Mouse (Mus musculus) left cerebral cortex, postnatal 10 days (tissue): ENCODE data around the gene Sez6. TPM values are rescaled to one million over a fixed set of nuclear protein-coding genes. Genes with fewer than 3 reads are reported as not detected.

Source experiments
- DNase-seq, 2 experiments: peaks; one replicate each; pipeline ENCODE4 v3.0.0; 2021 to 2022; ENCODE audit warnings: low spot score in 2 of 2, mixed read lengths in 1 of 2; ENCODE audit errors: extremely low spot score in 1 of 2
- intact Hi-C: fragments of 180-260 bp; cut with DNase I; formaldehyde crosslinking; loops from one replicate; pipeline ENCODE4 v1.15.1; 2025
- total RNA-seq, 2 experiments: library from RNA; stranded (reverse); gene quantifications; 2 replicates each; pipeline ENCODE4 v1.2.3; 2021

Sez6 gene
- total RNA-seq, 2 experiments from 2014 or later = 226 to 231 TPM

GRCm38 (mm10) chr11:77901775-77902355 lies 28.7 kb upstream of the Sez6 start:
- no peak for DNase-seq
- intact Hi-C loops = no loop called here

DNA sequence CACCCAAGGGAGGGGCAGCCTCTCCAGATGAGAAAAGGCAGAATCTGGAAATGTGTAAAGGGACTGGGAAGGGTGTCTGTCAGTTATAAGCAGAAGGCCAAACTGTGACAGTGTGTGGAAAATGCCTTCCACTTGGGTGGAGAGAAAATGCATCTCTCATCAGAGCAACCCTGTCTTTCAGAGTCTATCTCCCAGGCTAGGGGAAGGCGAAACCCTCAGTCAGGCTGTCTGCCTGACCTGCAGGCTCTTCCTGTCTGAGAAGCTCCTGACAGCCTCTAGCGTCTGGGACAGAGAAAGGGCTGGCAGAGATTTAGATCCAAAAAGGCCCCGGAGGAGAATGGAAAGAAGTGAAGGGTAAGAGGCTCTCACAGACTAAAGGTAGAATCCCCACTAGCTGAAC lies 26.8 kb upstream of the Sez6 start:
- DNase-seq = no peak
- intact Hi-C loops = no loop called here

- intact Hi-C loops = no loop called here
- DNase-seq = no peak
These were observed 25.9 kb upstream of the Sez6 start for GRCm38 (mm10) chr11:77904707-77905106.

DNA sequence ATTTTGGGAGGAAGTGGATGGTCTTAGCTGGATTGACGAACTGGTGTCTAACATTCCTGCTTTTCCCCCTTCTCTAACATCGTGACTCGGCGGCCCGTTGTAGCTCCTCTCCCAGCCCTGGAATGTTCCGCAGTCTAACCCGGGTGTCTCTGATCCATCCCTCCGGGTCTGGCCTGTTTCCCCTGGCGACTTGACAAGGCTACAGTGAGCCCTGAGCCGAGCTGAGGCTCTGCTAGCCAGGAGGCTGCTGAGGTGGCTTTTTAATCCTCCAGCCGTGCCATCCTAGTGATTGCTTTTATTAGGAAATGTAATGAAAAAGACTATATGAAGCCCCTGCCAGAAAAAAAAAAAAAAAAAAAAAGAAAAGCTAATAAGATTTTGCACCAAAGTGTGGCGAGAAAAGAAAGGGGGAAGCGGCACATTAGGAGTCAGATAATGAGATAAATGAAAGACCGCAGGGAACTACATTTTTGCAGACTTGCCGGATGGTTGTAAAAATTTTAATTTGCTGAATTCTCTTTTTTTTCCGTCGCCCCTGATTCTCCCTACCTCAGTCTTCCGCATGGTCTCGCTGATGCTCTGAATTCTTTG lies 24.4 kb upstream of the Sez6 start:
- DNase-seq = peak in 1 of 2 experiments; percentile 57
- intact Hi-C loops = no loop called here

GRCm38 (mm10) chr11:77906747-77907174 lies 23.8 kb upstream of the Sez6 start:
- DNase-seq = peak in 1 of 2 experiments; percentile 28
- intact Hi-C loops = no loop called here

- DNase-seq = no peak
- intact Hi-C loops = no loop called here
These were observed 22.1 kb upstream of the Sez6 start for GRCm38 (mm10) chr11:77908468-77908867.

DNA sequence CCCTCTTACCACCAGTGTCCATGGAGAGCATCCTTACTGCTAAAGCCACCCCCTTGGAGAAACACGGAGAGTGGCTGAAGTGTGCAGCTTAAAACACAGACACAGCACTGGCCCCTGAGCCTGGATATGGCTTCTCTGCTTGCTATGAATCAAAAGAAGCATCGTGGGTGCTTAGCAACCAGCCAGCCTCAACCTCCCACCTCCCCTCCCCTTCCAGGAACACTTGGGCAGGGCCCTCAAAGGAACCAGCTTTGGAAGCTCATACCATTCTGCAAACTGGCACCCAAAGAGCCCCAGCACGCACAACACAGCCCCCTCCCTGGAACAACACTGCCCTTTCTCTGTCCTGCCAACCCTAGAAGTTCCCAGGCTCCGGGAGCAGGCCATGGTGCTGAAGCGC lies 21.2 kb upstream of the Sez6 start:
- intact Hi-C loops = no loop called here
- no peak for DNase-seq

DNA sequence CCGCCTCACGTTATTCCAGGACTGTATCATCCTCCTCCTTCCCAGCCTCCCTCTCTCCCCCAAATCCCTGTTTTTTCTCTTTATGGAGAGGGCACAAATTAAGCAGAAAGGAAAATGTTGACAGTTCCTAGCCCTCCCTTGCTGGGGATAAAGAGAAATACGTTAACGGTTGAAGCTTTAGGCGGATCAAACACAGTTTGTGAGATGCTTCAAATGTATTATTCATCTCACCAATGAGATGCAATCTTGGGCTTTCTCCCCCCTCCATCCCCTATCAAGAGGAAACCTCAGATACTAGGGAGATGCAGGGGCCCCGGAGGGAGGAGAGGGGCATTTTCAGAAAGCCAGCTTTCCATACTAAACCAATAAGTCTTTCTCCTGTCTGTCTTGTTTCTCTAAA lies 20.8 kb upstream of the Sez6 start:
- intact Hi-C loops = no loop called here
- no peak for DNase-seq

DNA sequence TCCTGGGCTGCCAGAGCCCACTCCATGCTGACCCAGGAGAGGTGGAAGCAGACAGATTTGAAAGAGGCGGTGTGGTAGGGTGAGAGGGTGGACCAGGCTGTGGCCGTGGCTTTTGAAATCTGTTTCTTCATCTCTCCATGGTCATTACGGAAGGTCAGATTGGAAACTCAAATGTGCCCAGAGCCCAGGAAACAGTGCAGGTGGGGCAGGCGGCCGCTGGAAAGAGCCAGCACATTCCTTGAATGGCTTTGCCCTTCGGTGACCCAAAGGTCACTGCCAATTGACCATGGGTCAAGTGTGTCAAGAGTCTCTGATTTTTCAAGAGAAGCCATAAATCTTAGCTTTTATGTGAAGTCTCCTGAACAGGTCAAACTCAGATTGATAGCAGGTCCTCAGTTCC lies 17.1 kb upstream of the Sez6 start:
- intact Hi-C loops = no loop called here
- no peak for DNase-seq

DNA sequence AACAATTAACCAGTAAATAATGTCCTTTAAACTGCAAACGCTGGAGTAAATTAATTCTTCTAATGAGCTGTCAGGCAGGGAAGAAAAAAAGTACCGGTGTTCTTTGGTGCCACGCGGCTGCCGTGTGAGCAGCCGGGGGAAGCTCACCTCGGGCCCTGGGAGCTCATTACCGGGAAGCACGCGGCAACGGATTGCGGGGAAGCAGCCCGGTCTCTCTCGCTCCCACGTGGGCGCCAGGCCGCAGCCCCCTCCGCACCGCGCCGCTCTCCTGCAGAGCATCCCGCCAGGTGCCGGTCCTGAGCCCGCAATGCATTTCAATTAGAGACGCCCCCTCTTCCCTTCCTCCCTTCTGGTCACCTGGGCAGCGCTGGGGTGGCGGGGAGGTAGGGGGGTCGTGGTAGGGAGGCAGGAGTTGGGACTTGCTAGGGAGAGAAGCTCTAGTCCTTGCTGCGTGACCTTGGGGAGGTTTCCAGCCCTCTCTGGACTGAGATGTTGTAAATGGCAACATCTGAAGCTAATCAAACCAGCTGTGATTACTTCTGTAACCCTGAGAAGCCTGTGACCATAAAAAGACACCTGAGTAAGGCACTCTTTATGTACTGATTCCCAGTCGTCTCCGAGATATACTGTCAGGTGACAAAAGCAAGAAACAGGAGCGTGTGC lies 15.9 kb upstream of the Sez6 start:
- intact Hi-C loops = no loop called here
- DNase-seq = peak in 1 of 2 experiments; percentile 23

DNA sequence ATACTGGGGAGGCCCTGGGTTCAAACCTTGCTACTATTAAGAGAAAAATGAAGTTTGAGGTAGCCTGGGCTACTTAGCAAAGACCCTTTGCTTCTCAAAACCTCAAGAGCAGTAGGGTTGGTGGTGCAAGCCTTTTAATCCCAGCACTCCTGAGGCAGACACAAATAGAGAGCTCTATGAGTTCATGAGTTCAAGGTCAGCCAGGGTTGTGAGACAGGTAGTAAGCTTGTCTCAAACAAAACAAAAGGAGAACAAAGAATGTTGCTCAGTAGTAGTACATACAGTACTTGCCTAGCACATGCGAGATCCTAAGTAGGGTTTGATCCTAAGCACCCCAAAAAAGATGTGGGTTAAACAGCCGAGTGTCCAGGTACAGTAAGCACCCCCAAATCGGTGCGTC lies 13.9 kb upstream of the Sez6 start:
- intact Hi-C loops = no loop called here
- DNase-seq = no peak

DNA sequence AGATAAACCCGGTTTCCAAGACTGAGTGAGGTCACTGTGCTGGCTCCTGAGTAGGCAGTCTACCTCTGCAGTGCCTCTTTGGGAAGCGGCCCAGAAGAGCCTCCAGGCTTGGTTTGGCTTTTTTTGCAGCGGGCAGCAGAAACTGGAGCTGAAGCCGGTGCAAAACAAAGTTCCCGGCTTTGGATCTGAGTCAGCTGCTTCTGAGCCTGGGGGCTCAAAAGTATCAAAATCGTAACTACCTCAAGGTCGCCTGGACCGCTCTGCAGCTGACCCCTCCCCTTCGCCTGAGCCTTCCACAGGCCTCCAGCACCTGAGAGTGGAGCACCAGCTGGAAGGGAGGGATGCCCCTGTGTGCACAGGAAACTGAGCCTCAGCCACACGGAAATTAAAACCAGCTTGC lies 13.4 kb upstream of the Sez6 start:
- intact Hi-C loops = no loop called here
- no peak for DNase-seq

- intact Hi-C loops = no loop called here
These were observed 7.3 kb upstream of the Sez6 start for GRCm38 (mm10) chr11:77923285-77923684.

GRCm38 (mm10) chr11:77925836-77926657 lies 4.6 kb upstream of the Sez6 start:
- no peak for DNase-seq
- intact Hi-C loops = no loop called here

More at GRCm38 (mm10) chr11:77923285-77923684, 7.3 kb upstream of the Sez6 start:
- DNase-seq = no peak

GRCm38 (mm10) chr11:77926666-77927065 lies 3.9 kb upstream of the Sez6 start:
- no peak for DNase-seq
- intact Hi-C loops = no loop called here

DNA sequence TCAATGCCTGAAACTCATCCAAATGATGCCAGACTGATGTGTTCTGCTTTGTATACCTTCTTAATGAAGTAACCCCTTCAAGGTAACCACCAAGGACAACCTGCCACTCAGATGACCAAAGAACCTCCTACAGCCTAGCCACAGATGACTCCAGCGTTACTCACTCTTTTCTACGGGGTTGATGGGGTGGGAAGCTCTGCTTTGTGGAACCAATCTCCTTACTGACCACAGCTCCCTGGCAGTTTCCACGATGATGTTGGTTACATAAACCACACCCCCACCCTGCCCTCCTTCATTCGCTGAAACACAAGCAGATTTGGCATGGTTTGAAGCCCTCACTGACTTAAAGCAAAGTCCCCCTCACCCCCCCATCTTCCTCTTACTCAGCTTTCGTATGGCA lies 2.8 kb upstream of the Sez6 start:
- intact Hi-C loops = no loop called here
- DNase-seq = no peak

DNA sequence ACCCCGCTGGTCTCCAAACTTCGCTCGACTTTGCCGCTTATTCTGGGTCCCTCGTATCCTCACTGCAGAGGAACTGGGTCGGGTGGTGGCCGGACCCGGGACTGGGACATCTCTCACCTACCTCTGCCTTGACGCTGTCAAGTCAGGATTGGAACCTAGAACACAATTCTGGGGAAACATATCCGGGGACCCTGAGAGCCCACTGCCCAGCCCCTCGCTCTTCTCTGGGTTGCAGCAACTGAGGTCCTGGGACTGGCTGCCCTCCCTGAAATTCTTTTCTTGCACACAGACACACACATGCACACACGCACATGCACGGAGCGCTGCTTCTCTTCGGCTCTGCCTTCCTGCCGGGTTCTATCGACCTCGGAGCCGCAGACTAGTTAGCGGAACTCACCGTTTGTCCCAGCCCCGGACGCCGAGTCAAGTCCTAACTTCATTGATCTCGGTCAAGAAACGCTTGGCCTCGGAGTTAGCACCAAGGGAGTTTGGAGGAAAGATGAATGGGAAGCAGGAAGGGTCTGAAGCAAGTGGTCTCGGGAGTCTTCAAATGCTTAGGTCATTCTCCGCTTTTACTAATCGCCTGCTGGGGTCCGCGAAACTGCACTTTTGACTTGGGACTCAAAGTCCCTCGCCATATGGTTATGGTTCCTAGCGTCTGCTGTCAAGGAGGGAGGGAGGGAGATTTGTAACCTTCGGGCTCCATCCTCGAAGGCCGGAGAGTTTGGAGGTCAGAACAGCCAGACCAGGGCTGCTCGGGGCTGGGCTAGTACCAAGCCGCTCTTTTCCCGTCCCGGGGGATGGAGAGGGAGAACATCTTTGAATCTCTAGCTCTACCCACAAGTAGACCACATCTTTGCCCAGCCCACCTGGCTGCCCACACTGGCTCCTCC lies 1.2 kb downstream of the Sez6 start:
- intact Hi-C loops = loop anchor here (5.0 kb wide), 2 partner anchors 36 to 44 kb away; no protein-coding TSS in a partner anchor
- DNase-seq = no peak

GRCm38 (mm10) chr11:77932576-77932975 lies 2.0 kb downstream of the Sez6 start:
- DNase-seq = no peak
- intact Hi-C loops = loop anchor here (5.0 kb wide), 2 partner anchors 35 to 45 kb away; no protein-coding TSS in a partner anchor
